Mouse (Mus musculus) stomach, postnatal 0 days (tissue): Measurements from ENCODE around the gene Zcchc10.

ENCODE experiments used
- CTCF ChIP-seq: IDR thresholded peaks from 2 replicates; pipeline ENCODE4 v1.5.1; 2016; ENCODE audit warnings: antibody characterized with exemption, low read depth, mild to moderate bottlenecking, moderate library complexity
- EP300 ChIP-seq: optimal IDR thresholded peaks from 2 replicates; pipeline ENCODE3; 2016; ENCODE audit warnings: antibody characterized with exemption

DNA sequence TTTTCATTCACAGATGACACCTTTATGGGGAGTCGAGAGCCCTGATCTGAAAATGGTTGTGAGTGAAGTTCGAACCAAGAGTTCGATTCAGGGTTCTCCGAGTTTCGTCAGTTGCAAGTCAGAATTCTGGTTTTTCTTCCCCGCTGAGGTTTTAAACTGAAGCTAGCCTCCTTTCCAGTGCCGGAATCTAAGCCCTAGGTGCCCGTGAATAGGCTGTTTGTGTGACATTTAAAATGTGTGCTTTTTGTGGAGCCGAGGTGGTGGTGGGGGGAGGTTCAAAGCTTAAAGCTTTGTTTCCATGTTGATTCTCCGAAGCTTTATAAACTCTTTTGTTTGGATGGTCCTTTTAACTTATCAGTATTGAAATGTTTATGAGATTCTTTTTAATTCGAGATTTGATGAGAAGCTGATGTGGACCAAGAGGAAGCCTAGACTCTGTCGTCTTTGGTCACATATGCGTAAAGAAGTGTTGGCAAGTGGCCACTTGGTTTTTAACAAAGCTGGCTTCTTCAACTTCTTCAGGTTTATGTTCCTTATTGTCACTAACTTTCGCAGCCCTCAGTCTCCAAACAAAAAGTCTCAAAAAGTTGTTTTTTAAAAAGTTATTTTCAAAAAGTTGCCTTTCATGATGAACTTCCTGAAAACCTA is 27.6 kb downstream of the Zcchc10 start:
- no peak for TF ChIP-seq EP300
- no peak for TF ChIP-seq CTCF
